ENCODE assay signal across 17 mouse cellular contexts in the genomic region with DNA sequence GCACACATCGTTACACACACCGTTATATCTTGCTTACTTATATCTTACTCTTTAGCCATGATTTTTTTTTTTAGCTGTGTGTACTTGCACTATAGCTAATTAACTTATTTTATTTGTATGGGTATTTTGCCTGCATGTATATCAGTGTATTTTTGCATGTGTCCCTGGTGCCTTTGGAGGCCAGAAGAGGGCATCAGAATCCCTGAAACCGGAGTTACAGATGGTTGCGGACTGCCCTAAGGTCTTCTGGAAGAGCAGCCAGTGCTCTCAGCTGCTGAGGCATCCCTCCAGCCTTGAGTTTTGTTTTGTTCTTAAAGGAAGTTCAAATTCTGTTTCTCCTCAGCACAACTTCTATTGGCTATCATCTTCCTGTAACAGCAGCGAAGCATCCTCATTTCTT. TPM values are rescaled to one million over a fixed set of nuclear protein-coding genes. Genes with fewer than 3 reads are reported as not detected.
DNase-seq lines count a peak whose midpoint lies in the region; ATAC-seq and TF ChIP-seq lines count a peak whose summit lies in the region.
"Had no signal": no experiment of that assay in that cellular context is flagged by ENCODE, and none has a peak within 500 bp of the region (broad histone marks: within the 10 kb centered on the region; RNA-seq: fewer than 3 reads in every experiment).

No protein-coding gene starts in this region.

- TF ChIP-seq CTCF in kidney, postnatal 0 days (IDR thresholded peaks at IDR 0.05; ENCODE audit: low read depth) = peak; percentile 38; the same call in 1 of the 2 replicates
- peak; percentile 7 for TF ChIP-seq CTCF in ES-Bruce4 (IDR thresholded peaks at IDR 0.05; ENCODE audit: low read depth, low read length)
- TF ChIP-seq CTCF in liver, embryonic 14.5 days (IDR thresholded peaks at IDR 0.05; ENCODE audit: low read depth) = peak; percentile 79

- H3K9me3 ChIP-seq in kidney, postnatal 0 days (replicated peaks; ENCODE audit: low read length) = no peaks in the 10 kb centered on the region
- no peaks in the 10 kb centered on the region for H3K9me3 ChIP-seq in kidney, embryonic 16.5 days (ENCODE audit: low read length)
- H3K9me3 ChIP-seq in ES-Bruce4 (replicated peaks; ENCODE audit: control insufficient read depth, insufficient read depth, low read length, poor library complexity, severe bottlenecking) = no peaks in the 10 kb centered on the region
- no peaks in the 10 kb centered on the region for H3K9me3 ChIP-seq in liver, embryonic 14.5 days (ENCODE audit: control insufficient read depth, low read length)
- no peaks in the 10 kb centered on the region for H3K9me3 ChIP-seq in midbrain, embryonic 16.5 days (replicated peaks; ENCODE audit: control insufficient read depth, low read length, poor library complexity, severe bottlenecking)
- H3K9me3 ChIP-seq: forebrain, embryonic 13.5 days; limb, embryonic 15.5 days; megakaryocyte, embryonic 14.5 days had no signal

- 70% methylated on average over 5 of the region's 5 CpGs for WGBS in kidney, postnatal 0 days
- 76% methylated on average over 5 of the region's 5 CpGs for WGBS in kidney, embryonic 16.5 days
- WGBS in liver, embryonic 14.5 days (ENCODE audit: insufficient replicate concordance) = 73% methylated on average over 5 of the region's 5 CpGs
- WGBS in midbrain, embryonic 16.5 days = 70% methylated on average over 5 of the region's 5 CpGs

- no peak overlapping the region for H3K9ac ChIP-seq in kidney, postnatal 0 days (ENCODE audit: low read depth, low read length)
- H3K9ac ChIP-seq in kidney, embryonic 16.5 days (replicated peaks; ENCODE audit: low read length) = no peak overlapping the region
- no peak overlapping the region for H3K9ac ChIP-seq in ES-Bruce4 (ENCODE audit: low read depth, poor library complexity, severe bottlenecking)
- H3K9ac ChIP-seq in liver, embryonic 14.5 days (replicated peaks) = no peak overlapping the region
- no peak overlapping the region for H3K9ac ChIP-seq in midbrain, embryonic 16.5 days (ENCODE audit: low read depth, low read length)
- H3K9ac ChIP-seq: forebrain, embryonic 13.5 days; limb, embryonic 15.5 days had no signal

- no peak overlapping the region for H3K27ac ChIP-seq in kidney, postnatal 0 days
- H3K27ac ChIP-seq in kidney, embryonic 16.5 days (ENCODE audit: low read length) = no peak overlapping the region
- H3K27ac ChIP-seq in ES-Bruce4 (ENCODE audit: insufficient read depth, low read length) = no peak overlapping the region
- no peak overlapping the region for H3K27ac ChIP-seq in liver, embryonic 14.5 days
- H3K27ac ChIP-seq in midbrain, embryonic 16.5 days (ENCODE audit: low read length) = no peak overlapping the region
- H3K27ac ChIP-seq: forebrain, embryonic 13.5 days; limb, embryonic 15.5 days had no signal

- H3K36me3 ChIP-seq in kidney, postnatal 0 days (ENCODE audit: insufficient read depth, low read length) = no peaks in the 10 kb centered on the region
- no peaks in the 10 kb centered on the region for H3K36me3 ChIP-seq in kidney, embryonic 16.5 days (ENCODE audit: insufficient read depth, low read length)
- no peaks in the 10 kb centered on the region for H3K36me3 ChIP-seq in ES-Bruce4 (ENCODE audit: control insufficient read depth, insufficient read depth, low read length, poor library complexity, severe bottlenecking)
- H3K36me3 ChIP-seq in liver, embryonic 14.5 days (replicated peaks; ENCODE audit: control insufficient read depth, insufficient read depth, low read depth) = no peaks in the 10 kb centered on the region
- no peaks in the 10 kb centered on the region for H3K36me3 ChIP-seq in midbrain, embryonic 16.5 days (ENCODE audit: control insufficient read depth, insufficient read depth, low read length)
- H3K36me3 ChIP-seq: limb, embryonic 15.5 days had no signal

- ATAC-seq in kidney, postnatal 0 days (replicated peaks; ENCODE audit: low FRiP score, low read depth) = no peak
- ATAC-seq in kidney, embryonic 16.5 days (ENCODE audit: low FRiP score, low TSS enrichment) = no peak
- ATAC-seq in liver, embryonic 14.5 days (ENCODE audit: insufficient read depth) = no peak
- ATAC-seq in midbrain, embryonic 16.5 days = no peak
- ATAC-seq in frontal cortex, adult (ENCODE audit: low TSS enrichment) = no peak
- ATAC-seq: activated CD4-positive, CD25-positive, alpha-beta regulatory T cell, adult 4 months; forebrain, embryonic 13.5 days had no signal

- DNase-seq in kidney, postnatal 0 days (ENCODE audit: low spot score) = no peak
- DNase-seq in R1 (ENCODE audit: low read depth, low spot score) = peak; percentile 6
- no peak for DNase-seq in liver, embryonic 14.5 days (ENCODE audit: low read depth in 3 of 3, low spot score in 3 of 3)
- DNase-seq in urinary bladder, postnatal 36 days (ENCODE audit: low spot score in 2 of 2) = no peak
- DNase-seq: adrenal gland, postnatal 25 days; cerebellum, adult 9-11 months; layer of hippocampus, postnatal 36 days; lung, postnatal 10 days; thymus, postnatal 25 days had no signal

- no peak overlapping the region for H3K4me2 ChIP-seq in kidney, postnatal 0 days (ENCODE audit: low read length)
- H3K4me2 ChIP-seq in kidney, embryonic 16.5 days (replicated peaks; ENCODE audit: low read depth, low read length) = no peak overlapping the region
- H3K4me2 ChIP-seq in liver, embryonic 14.5 days (ENCODE audit: low read depth) = no peak overlapping the region
- H3K4me2 ChIP-seq in midbrain, embryonic 16.5 days (ENCODE audit: low read length) = no peak overlapping the region
- H3K4me2 ChIP-seq: forebrain, embryonic 13.5 days; limb, embryonic 15.5 days had no signal

- no peak overlapping the region for H3K4me3 ChIP-seq in kidney, postnatal 0 days (replicated peaks; ENCODE audit: low read depth, low read length)
- H3K4me3 ChIP-seq in kidney, embryonic 16.5 days (ENCODE audit: low read length) = no peak overlapping the region
- no peak overlapping the region for H3K4me3 ChIP-seq in ES-Bruce4 (ENCODE audit: low read depth, low read length)
- H3K4me3 ChIP-seq in liver, embryonic 14.5 days (ENCODE audit: insufficient read depth in 1 of 2, low read depth in 2 of 2, low read length in 2 of 2) = no peak overlapping the region
- H3K4me3 ChIP-seq in midbrain, embryonic 16.5 days (ENCODE audit: low read depth, low read length) = no peak overlapping the region
- H3K4me3 ChIP-seq: forebrain, embryonic 13.5 days; limb, embryonic 15.5 days; megakaryocyte, embryonic 14.5 days had no signal

- TF ChIP-seq EP300 in ES-Bruce4 (IDR thresholded peaks at IDR 0.05; ENCODE audit: insufficient read depth, low read depth, low read length) = no peak
- no peak for TF ChIP-seq EP300 in liver, embryonic 14.5 days (IDR thresholded peaks at IDR 0.05; ENCODE audit: low read depth)

- TF ChIP-seq POLR2A in ES-Bruce4 (IDR thresholded peaks at IDR 0.05; ENCODE audit: insufficient read depth, low read length) = no peak

- H3K27me3 ChIP-seq in kidney, postnatal 0 days (ENCODE audit: insufficient read depth, low read length) = no peaks in the 10 kb centered on the region
- H3K27me3 ChIP-seq in kidney, embryonic 16.5 days (ENCODE audit: insufficient read depth, low read length) = no peaks in the 10 kb centered on the region
- peaks cover 1% of the 10 kb centered on the region; the same call in 1 of the 2 replicates for H3K27me3 ChIP-seq in ES-Bruce4 (ENCODE audit: control insufficient read depth, insufficient read depth, low read length, poor library complexity, severe bottlenecking)
- no peaks in the 10 kb centered on the region for H3K27me3 ChIP-seq in liver, embryonic 14.5 days (ENCODE audit: control insufficient read depth, insufficient read depth, low read length)
- H3K27me3 ChIP-seq in midbrain, embryonic 16.5 days (ENCODE audit: control insufficient read depth, insufficient read depth, low read depth, low read length) = no peaks in the 10 kb centered on the region
- H3K27me3 ChIP-seq: forebrain, embryonic 13.5 days; limb, embryonic 15.5 days; megakaryocyte, embryonic 14.5 days had no signal

- no peaks in the 10 kb centered on the region for H3K4me1 ChIP-seq in kidney, postnatal 0 days (replicated peaks; ENCODE audit: insufficient read depth, low read length)
- H3K4me1 ChIP-seq in kidney, embryonic 16.5 days (ENCODE audit: insufficient read depth, low read length) = no peaks in the 10 kb centered on the region
- H3K4me1 ChIP-seq in ES-Bruce4 (ENCODE audit: control insufficient read depth, insufficient read depth, low read length) = no peaks in the 10 kb centered on the region
- peaks cover 33 to 42% of the 10 kb centered on the region in 2 experiments for H3K4me1 ChIP-seq in liver, embryonic 14.5 days (replicated peaks; ENCODE audit: control insufficient read depth in 2 of 2, insufficient read depth in 2 of 2, low read length in 1 of 2)
- no peaks in the 10 kb centered on the region for H3K4me1 ChIP-seq in midbrain, embryonic 16.5 days (ENCODE audit: control insufficient read depth, insufficient read depth, low read length)
- H3K4me1 ChIP-seq: forebrain, embryonic 13.5 days; limb, embryonic 15.5 days had no signal

RNA-seq across cellular contexts. Expression of gene Hbs1l, which starts 38.5 kb away (rescaled TPM):
- 62.1 and 72.0 TPM in 2 replicates for polyA plus RNA-seq in kidney, postnatal 0 days (2015; fragmentation: Nextera tagmentation; extraction: Ambion mirVana)
- polyA plus RNA-seq in kidney, embryonic 16.5 days (2015; fragmentation: Nextera tagmentation; extraction: Ambion mirVana) = 99.8 and 99.9 TPM in 2 replicates
- 82.1 and 87.3 TPM in 2 replicates for polyA plus RNA-seq in ES-Bruce4 (2011; ENCODE audit: insufficient read depth, insufficient read length, low read depth, missing spikeins)
- polyA plus RNA-seq in liver, embryonic 14.5 days (2012; rRNA removed) = 13.5 and 18.0 TPM in 2 replicates
- 56.1 and 61.8 TPM in 2 replicates for polyA plus RNA-seq in liver, embryonic 14.5 days (2014; fragmentation: Nextera tagmentation; extraction: Ambion mirVana)
- 89.3 and 95.1 TPM in 2 replicates for polyA plus RNA-seq in midbrain, embryonic 16.5 days (2015; fragmentation: Nextera tagmentation; extraction: Ambion mirVana)

Comparison
In these comparisons a context has a peak if more than half of its experiments do, and no peak if none do; other contexts are left out.
1. CTCF ChIP-seq: peak in every context shown above with its lines; median percentile 79 in liver, embryonic 14.5 days; 38 in kidney, postnatal 0 days; 7 in ES-Bruce4.